Mouse (Mus musculus): ENCODE measurements at regions not wholly inside any gene's neighbourhood (a gene's known extent, or its start where the extent isn't known, plus 50 kb on each side); places are given as distances from the start of the nearest gene placed in this dataset.

DNA sequence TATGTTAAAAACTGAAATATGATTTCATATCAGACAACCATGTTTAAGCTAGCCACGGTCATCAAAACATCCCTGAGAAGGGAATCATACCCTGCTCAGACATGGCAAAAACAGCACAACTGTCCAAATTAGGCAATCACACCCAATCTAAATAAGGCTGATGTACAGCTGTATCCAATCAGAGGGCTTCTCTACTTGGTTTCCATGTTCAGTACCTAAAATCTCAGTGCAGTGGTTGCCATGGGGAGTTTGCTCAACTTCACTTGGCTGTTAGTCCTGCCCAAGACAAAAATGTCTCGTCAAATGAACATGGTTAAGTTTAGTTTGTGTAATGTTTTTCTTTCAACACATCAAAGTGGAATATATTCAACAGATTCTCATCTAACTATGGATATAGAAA lies 987.0 kb downstream of the Cdh9 start:
- DNase-seq: no peak

DNA sequence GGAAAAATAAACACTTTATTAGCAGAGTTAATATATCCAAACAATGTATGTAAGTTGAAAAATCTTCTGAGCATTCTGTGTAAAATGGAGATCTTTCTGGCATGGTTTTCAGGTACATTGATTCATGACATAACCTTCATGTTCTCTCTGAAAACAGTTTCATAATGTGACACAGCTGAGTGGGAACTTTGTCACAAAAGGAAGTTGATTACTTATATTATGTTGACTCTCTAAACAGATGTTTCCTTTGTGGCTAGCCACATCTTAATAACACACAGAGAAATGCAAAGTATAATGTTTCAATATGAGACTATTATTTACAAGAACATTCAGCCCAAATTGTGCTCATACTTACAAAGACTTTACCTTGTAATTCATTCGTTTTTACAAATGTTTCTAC lies 1002.1 kb downstream of the Cdh9 start:
- no peak for DNase-seq

DNA sequence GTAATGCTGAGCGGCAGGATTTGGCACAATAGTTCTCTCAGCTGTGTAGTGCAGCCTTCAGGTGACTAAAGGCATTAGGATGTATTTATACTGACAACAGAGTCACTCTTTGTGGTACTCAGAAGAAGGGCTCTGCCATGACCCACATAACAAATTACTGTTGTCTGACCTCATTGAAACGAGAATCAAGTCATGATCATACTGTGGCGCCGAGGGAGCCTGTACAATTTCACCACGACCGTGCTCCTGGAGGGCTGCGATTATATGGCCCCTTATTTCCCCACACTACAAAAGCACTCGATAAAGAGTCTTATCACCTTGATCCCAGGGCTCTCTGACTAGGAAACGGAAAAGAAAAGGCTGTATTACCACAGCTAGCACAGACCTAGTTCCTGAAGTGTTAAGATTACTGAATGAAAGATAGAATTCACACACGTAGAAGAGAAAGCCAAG lies 1041.7 kb downstream of the Cdh9 start:
- no peak for DNase-seq

DNA sequence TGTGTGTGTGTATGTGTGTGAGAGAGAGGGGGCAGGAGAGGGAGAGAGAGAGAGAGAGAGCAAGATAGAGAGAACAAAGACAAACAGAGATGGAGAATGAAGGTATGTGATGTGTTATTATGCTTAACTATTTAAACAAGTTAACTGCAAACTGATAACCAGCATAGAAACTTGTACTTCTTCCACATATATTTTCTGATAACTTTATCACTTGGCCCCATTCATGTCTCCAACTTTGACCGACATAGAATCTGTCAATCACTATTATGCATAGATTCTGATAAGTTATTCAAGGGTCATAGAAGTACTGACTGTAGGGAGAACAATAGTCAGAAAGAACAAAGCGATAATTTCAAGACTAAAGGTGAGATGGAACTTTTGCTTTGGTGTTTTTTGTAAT lies 1039.0 kb upstream of the Cdh10 start:
- no peak for DNase-seq

DNA sequence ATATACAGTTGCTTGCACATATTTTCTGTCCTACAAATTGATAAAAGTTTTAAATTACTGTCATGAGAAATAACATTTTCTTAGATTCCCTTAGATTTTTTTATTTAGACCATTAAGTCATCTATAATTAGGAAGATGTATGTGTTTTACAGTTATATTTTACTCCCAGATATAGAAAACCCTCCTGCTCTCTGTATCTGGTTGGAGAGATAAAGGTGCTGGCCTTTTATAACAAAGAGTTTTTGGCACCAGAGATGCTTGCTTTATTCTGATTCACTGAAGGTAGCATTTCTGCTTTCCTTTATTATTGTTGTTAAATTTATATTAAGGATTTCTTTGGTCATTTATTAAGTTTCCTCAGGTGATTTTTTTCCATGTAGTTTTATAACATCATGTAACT lies 1035.4 kb upstream of the Cdh10 start:
- DNase-seq: no peak

GRCm38 (mm10) chr15:17797516-17797915 lies 1021.2 kb upstream of the Cdh10 start:
- no peak for DNase-seq

- peak in 1 of 2 experiments; percentile 3 for DNase-seq
Measured at GRCm38 (mm10) chr15:17801424-17801823, 1017.3 kb upstream of the Cdh10 start.

- no peak for DNase-seq
Measured at GRCm38 (mm10) chr15:17803107-17803506, 1015.6 kb upstream of the Cdh10 start.

- DNase-seq: no peak
Measured at GRCm38 (mm10) chr15:17830376-17830775, 988.4 kb upstream of the Cdh10 start.

DNA sequence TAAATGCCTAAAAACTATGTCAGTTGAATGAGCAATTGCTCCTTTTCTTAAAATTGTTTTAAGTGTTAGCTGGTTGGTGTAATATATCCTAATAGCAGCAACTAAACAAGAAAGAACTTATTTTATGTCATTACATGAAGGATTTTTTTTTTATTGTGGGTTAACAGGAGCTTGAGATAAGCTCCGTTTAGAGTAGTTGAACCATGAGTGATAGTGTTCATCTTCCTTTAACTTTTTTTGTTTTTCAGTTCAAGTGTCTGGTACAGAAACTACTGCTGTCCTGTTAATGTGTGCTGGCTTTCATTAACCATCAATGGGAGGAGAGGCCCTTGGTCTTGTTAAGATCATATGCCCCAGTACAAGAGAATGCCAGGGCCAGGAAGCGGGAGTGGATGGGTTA lies 986.8 kb upstream of the Cdh10 start:
- DNase-seq: no peak

- DNase-seq: no peak
Measured at GRCm38 (mm10) chr15:17880168-17880567, 938.6 kb upstream of the Cdh10 start.

GRCm38 (mm10) chr15:17889309-17889708 lies 929.4 kb upstream of the Cdh10 start:
- no peak for DNase-seq

- DNase-seq: no peak
Measured at GRCm38 (mm10) chr15:17900026-17900425, 918.7 kb upstream of the Cdh10 start.

GRCm38 (mm10) chr15:17912241-17912640 lies 906.5 kb upstream of the Cdh10 start:
- DNase-seq: no peak

- no peak for DNase-seq
Measured at GRCm38 (mm10) chr15:17932573-17932972, 886.2 kb upstream of the Cdh10 start.

DNA sequence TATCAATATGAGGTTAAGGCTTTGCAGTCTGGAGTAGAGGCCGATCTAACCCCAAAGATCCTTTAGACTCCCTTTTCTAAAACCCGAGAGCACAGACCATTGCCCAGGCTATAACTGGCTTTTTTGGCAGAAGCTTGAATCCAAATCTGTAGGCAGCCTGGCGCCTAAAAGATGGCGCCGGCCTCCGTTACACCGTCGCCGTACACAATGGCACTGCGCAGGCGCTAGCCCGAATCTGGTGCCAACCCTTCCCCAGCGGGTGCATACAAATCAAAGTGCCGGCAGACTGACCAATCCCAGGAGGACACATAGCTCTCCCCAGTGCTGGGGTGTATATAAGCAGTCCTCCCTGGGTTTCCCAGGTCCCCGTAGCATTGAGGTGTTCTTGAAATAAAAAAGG lies 884.9 kb upstream of the Cdh10 start:
- no peak for DNase-seq

DNA sequence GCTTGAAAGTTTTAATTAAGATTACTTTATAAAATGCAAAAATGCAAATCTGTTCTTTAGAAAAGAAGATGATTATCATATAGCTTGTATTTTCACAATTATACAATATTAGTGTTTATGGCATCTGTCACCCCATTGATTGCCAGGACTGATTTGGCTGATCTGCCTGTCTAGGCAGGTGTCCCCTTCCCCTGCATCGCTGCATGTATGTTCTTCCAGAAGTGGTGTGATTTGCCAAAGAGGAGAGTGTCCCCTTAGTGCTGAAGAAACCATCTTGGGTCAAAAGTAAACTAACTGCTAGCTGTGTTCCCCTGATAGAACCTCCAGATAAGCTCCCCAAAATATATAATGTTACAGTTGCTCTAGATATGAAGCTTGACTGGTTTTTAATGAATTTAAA lies 883.3 kb upstream of the Cdh10 start:
- no peak for DNase-seq

GRCm38 (mm10) chr15:17962778-17963177 lies 856.0 kb upstream of the Cdh10 start:
- no peak for DNase-seq

DNA sequence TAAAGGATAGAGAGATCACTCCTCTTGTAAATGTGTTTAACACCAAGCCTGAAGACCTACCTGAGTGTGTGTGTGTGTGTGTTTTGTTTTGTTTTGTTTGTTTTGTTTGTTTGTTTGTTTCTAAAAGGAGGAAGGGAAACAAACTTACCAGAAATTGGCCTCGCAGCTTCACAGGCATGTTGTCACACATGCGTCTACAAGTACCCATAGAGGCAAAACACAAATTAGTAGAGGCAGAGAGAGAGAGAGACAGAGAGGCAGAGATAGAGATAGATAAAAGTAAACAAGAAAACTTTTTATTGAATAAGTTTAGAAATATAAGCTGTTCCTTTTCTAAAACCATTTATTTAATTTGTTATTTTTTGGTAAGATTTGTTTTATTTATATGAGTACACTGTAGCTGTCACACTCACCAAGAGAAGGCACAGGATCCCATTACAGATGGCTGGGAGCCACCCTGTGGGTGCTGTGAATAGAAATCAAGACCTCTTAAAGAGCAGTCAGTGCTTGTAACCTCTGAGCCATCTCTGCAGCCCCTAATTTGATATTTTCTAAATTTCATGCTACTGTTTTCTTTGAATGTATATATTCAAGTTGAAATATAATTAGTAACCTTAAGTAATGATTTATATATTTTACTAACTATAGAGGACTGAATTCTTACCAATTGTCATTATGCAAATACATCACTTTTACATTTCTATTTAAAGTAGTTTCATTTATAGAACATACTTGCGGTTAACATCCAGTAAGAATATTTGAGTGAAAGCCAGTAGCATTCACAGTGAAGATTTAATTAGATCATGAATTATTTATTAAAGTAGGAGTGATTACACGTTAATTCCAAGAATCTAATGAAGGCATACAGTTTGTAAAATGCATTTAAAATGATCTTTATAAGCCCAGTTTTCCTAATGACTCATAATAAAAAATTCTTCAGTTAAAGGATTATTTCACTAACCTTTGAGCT lies 855.2 kb upstream of the Cdh10 start:
- DNase-seq: no peak

- no peak for DNase-seq
Measured at GRCm38 (mm10) chr15:17987763-17988162, 831.0 kb upstream of the Cdh10 start.

DNA sequence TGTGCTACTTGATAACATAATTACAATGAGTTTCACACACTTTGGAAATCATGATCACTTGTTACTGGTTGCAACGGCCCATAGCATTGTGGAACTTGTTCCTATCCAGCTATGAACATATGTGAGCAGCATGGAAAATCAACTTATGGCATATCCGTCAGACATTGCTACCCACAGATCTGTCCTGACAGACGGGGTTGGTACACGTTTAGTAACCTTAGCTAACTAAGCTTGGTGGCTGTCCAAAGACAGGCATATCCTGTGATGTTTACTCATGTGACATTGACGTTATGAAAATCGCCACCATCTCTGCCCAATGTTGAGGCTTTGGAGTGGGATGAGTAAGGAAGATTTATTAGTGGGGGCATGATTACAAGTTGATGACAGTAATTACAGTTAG lies 786.1 kb upstream of the Cdh10 start:
- no peak for DNase-seq

DNA sequence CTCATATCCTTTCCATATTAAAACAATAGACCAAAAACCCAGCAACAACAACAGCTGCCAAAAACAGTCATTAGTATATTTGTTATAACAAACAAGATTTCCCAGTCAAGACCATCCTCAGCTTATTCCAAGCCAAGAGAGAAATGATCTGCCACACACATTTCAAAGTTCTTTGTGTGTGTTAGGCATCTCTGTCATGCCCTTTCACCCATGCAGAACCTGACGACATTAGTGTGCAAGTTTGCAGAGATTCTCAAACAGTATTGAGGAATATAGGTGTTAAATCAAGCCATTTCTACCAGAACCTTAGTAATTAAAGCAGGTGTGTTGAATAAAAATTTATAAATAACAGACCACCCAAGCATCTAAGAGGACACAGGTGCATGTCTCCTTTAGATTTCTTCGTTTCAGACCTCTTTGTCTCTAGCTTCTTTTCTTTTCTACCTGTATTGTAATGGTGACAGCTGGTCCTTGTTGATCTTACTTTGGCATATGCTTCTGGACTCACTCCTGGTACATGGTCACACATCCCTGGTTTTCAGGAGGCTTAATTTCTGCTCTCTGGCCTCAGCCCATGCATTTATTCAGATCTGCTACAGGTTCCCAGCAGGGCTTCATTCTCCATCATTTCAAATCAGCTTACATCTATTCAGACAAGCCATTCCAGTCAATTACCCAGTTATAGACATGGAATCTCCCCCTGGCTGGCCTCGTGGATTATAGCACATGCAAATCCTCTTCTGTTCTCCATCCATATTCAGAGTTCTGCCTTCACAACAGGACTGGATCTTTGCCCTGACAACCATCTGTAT lies 766.3 kb upstream of the Cdh10 start:
- DNase-seq: no peak

DNA sequence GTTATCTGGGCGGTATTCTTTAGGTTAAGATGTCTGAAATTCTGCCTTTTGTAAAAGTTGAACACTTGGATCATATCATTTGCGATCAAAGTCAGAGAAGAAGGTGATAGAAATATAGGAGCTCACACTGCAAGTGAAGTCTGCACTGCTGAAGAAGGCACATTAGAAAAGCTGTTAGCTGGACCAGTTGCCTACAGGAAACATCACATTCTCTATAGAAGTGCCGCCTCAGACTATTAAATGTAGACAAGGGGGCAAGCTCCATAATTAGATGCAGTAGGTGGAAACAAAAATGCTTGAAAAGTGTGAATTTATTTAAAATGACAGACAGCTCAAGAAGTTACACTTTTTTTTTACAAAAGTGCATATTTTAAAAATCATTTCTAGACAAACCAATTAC lies 753.2 kb upstream of the Cdh10 start:
- no peak for DNase-seq

DNA sequence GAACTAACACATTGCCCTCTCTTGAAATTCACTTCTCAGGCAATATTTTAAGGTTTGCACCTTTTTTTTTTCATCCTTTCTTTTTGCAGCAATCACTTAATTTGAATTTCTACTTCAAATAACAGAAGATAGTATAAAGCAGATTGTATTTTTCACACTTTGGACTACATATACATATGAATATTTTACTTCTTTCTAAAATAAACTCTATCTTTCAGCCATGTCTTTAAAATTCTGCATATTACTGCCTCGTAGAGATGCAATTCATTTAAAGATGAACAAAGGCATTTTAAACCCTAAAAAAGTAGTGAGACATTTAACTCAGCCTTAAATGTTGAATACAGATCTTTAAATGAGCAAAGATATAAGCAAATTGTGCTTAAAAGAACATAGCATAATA lies 739.1 kb upstream of the Cdh10 start:
- DNase-seq: no peak
